Mouse (Mus musculus) brown adipose tissue, adult 24 weeks (tissue): ENCODE data around the gene Card19. TPM values are rescaled to one million over a fixed set of nuclear protein-coding genes. Genes with fewer than 3 reads are reported as not detected.

Experiments
- polyA plus RNA-seq: library from polyadenylated mRNA; stranded (reverse); fragments of >200 nt; gene quantifications from 2 replicates; pipeline ENCODE4 v1.2.4, GENCODE M21; 2012; ENCODE audit not compliant: missing spikeins, insufficient read depth, insufficient read length

Gene Card19
- polyA plus RNA-seq, 1 experiment: 68.7 TPM

Other genes starting within 250 kb of the Card19 start
- gene Fam120a, start 248.0 kb downstream of the Card19 start, polyA plus RNA-seq: 68.3 and 68.5 TPM in 2 replicates
- gene Wnk2, start 68.0 kb downstream of the Card19 start, polyA plus RNA-seq: 0.63 TPM in 1 of 2 replicates, not detected in the other
- 57.7 and 90.3 TPM in 2 replicates for gene Ninj1, start 28.6 kb downstream of the Card19 start, polyA plus RNA-seq
- gene Susd3, start 32.7 kb upstream of the Card19 start, polyA plus RNA-seq: 1.3 TPM in 1 of 2 replicates, not detected in the other
- 0.59 and 1.1 TPM in 2 replicates for gene Fgd3, start 104.3 kb upstream of the Card19 start, polyA plus RNA-seq
- 34.0 and 37.1 TPM in 2 replicates for gene Bicd2, start 125.5 kb upstream of the Card19 start, polyA plus RNA-seq
- 4.4 and 5.9 TPM in 2 replicates for gene Ippk, start 205.2 kb upstream of the Card19 start, polyA plus RNA-seq